Mouse (Mus musculus) MEL (cell line): ENCODE measurements around the gene Arid5b.

ENCODE experiments used
- CTCF ChIP-seq, 3 experiments: IDR thresholded peaks in 2 of 3; conservative IDR thresholded peaks in 1 of 3; 2 replicates each; pipeline ENCODE4 v1.5.1; 2011 to 2012; ENCODE audit warnings: low read length in 3 of 3, low read depth in 2 of 3, mild to moderate bottlenecking in 2 of 3, improper control_type of control experiment in 1 of 3, inconsistent platforms in 1 of 3, mixed read lengths in 1 of 3, moderate library complexity in 1 of 3; ENCODE audit not compliant: control insufficient read depth in 1 of 3, insufficient read depth in 1 of 3, poor library complexity in 1 of 3, severe bottlenecking in 1 of 3
- JUND ChIP-seq: IDR thresholded peaks from 2 replicates; pipeline ENCODE4 v1.6.1; 2011; ENCODE audit warnings: low read depth, mild to moderate bottlenecking, improper control_type of control experiment, low read length
- MAZ ChIP-seq: IDR thresholded peaks from 2 replicates; pipeline ENCODE4 v1.6.1; 2012; ENCODE audit warnings: low read depth, mild to moderate bottlenecking, inconsistent platforms, low read length, improper control_type of control experiment
- UBTF ChIP-seq: IDR thresholded peaks from 2 replicates; pipeline ENCODE4 v1.6.1; 2012; ENCODE audit warnings: low read depth, mild to moderate bottlenecking, inconsistent platforms, low read length, improper control_type of control experiment, moderate library complexity, borderline replicate concordance; ENCODE audit not compliant: insufficient read depth

- TF ChIP-seq CTCF (IDR thresholded peaks at IDR 0.05 in 2 of 3, conservative IDR thresholded peaks at IDR 0.05 in 1 of 3; ENCODE audit: control insufficient read depth in 1 of 3, insufficient read depth in 1 of 3, low read depth in 2 of 3, low read length in 3 of 3, poor library complexity in 1 of 3, severe bottlenecking in 1 of 3): no peak
- no peak for TF ChIP-seq JUND
- TF ChIP-seq UBTF: no peak
- no peak for TF ChIP-seq MAZ
Observed at GRCm38 (mm10) chr10:68277671-68278151, 829 bp downstream of the Arid5b start.
